In the genomic region with DNA sequence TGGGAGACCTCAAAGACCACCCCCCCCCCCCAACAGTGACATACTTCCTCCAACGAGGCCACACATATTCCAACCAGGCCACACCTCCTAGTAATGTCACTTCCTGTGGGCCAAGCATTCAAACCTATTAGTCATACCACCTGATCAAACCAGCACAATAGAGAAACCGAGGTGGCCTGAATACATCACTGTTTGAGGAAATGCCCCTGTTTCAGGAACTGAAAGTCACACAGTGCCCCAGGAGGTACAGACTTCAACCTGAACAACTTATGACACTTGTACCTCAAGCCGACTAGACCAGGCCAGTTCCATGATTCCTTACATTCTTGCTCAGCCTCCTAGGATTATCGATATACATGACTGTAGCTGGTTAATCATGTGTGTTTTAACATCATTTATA, we compare ENCODE assay signal across 8 mouse cellular contexts. TPM values are rescaled to one million over a fixed set of nuclear protein-coding genes. Genes with fewer than 3 reads are reported as not detected.
DNase-seq lines count a peak whose midpoint lies in the region; ATAC-seq and TF ChIP-seq lines count a peak whose summit lies in the region.
"Not testable (repeated sequence)": the region's sequence is repeated elsewhere in the genome, so short reads cannot be mapped to it uniquely, and the experiment has no call there.
"Had no signal": no experiment of that assay in that cellular context is flagged by ENCODE, and none has a peak within 500 bp of the region (broad histone marks: within the 10 kb centered on the region; RNA-seq: fewer than 3 reads in every experiment).

No protein-coding gene starts in this region.

- 73% methylated on average over 4 of the region's 4 CpGs for WGBS in lung, postnatal 0 days

- in situ Hi-C loops in CH12.LX (cut with MboI; ENCODE audit: low pct_ligation_motif_present, low pct_unique_long_range_greater_than_20kb, low sequenced_read_pairs), result not testable (repeated sequence)

- TF ChIP-seq POLR2A in CH12.LX (IDR thresholded peaks at IDR 0.05; ENCODE audit: low read depth, low read length), result not testable (repeated sequence)

- peak overlapping the region; percentile 32 for H3K27ac ChIP-seq in CH12.LX (ENCODE audit: insufficient read depth, low read depth)
- not testable (repeated sequence) for H3K27ac ChIP-seq in lung, postnatal 0 days (ENCODE audit: low read length)

- TF ChIP-seq EP300 in CH12.LX (IDR thresholded peaks at IDR 0.05; ENCODE audit: low read length), result peak; percentile 43; the same call in 1 of the 2 replicates
- TF ChIP-seq EP300 in lung, postnatal 0 days (IDR thresholded peaks at IDR 0.05), result not testable (repeated sequence)

- H3K9me3 ChIP-seq in CH12.LX (replicated peaks; ENCODE audit: low read length); lung, postnatal 0 days (ENCODE audit: low read length): not testable (repeated sequence)

- not testable (repeated sequence) for H3K4me2 ChIP-seq in CH12.LX (ENCODE audit: insufficient read depth, low read depth, poor library complexity, severe bottlenecking); lung, postnatal 0 days (replicated peaks; ENCODE audit: low read depth, low read length)

- not testable (repeated sequence) for TF ChIP-seq CTCF in CH12.LX (conservative IDR thresholded peaks at IDR 0.05 in 1 of 2, IDR thresholded peaks at IDR 0.05 in 1 of 2; ENCODE audit: low read depth in 2 of 2, low read length in 2 of 2); lung, postnatal 0 days (IDR thresholded peaks at IDR 0.05)

- not testable (repeated sequence) for H3K79me2 ChIP-seq in CH12.LX (replicated peaks; ENCODE audit: control insufficient read depth, extremely low read depth, insufficient read depth, poor library complexity, severe bottlenecking)

- DNase-seq in A20 (ENCODE audit: low read depth, low spot score), result peak; percentile 84
- peak; percentile 87 for DNase-seq in CH12.LX (ENCODE audit: extremely low read depth)
- DNase-seq in heart, adult 11 months, result peak; percentile 83
- DNase-seq in lung, postnatal 0 days (ENCODE audit: low spot score), result peak; percentile 3

- H3K9ac ChIP-seq in CH12.LX (ENCODE audit: insufficient read depth, low read depth); lung, postnatal 0 days (replicated peaks; ENCODE audit: low read depth): not testable (repeated sequence)

- dilution Hi-C loops in CH12.LX (cut with MboI; ENCODE audit: extremely low pct_ligation_motif_present, extremely low pct_unique_long_range_greater_than_20kb, low sequenced_read_pairs), result not testable (repeated sequence)

- not testable (repeated sequence) for H3K27me3 ChIP-seq in CH12.LX (replicated peaks); lung, postnatal 0 days (replicated peaks; ENCODE audit: insufficient read depth, low read length)

- not testable (repeated sequence) for H3K36me3 ChIP-seq in CH12.LX (replicated peaks in 1 of 2; ENCODE audit: control insufficient read depth in 1 of 2, insufficient read depth in 1 of 2, low read length in 1 of 2); lung, postnatal 0 days (ENCODE audit: insufficient read depth, low read length)

- not testable (repeated sequence) for H3K4me3 ChIP-seq in CH12.LX (replicated peaks in 1 of 3; ENCODE audit: low read depth in 2 of 3, low read length in 2 of 3, poor library complexity in 1 of 3); lung, postnatal 0 days (ENCODE audit: low read depth, low read length)

- ATAC-seq in lung, postnatal 0 days, result not testable (repeated sequence)

- not testable (repeated sequence) for H3K4me1 ChIP-seq in CH12.LX (ENCODE audit: control insufficient read depth in 1 of 2, insufficient read depth in 2 of 2); lung, postnatal 0 days (ENCODE audit: insufficient read depth, low read depth, low read length)

- not testable (repeated sequence) for TF ChIP-seq RAD21 in CH12.LX (IDR thresholded peaks at IDR 0.05; ENCODE audit: low read depth, low read length)

TF ChIP-seq in CH12.LX, 34 proteins besides CTCF, POLR2A, EP300 and RAD21:
- TF ChIP-seq ETS1 (conservative IDR thresholded peaks at IDR 0.05; ENCODE audit: low read depth, low read length) (peak; percentile 21; the same call in 1 of the 2 replicates), IRF4 (IDR thresholded peaks at IDR 0.05; ENCODE audit: low read depth, low read length) (peak; percentile 71), BHLHE40 (IDR thresholded peaks at IDR 0.05; ENCODE audit: low read depth, low read length) (0 out of 2 replicates have a peak, but pooled peaks have one; percentile 5), ELF1 (IDR thresholded peaks at IDR 0.05; ENCODE audit: low read depth, low read length) (peak; percentile 41)
TF ChIP-seq in CH12.LX: peak in this region for 4; not testable (repeated sequence) for 30.

RNA-seq across cellular contexts. Expression of gene Slc16a14, which starts 22.8 kb away (rescaled TPM):
- total RNA-seq in CH12.LX (2012; rRNA removed), result 0.13 TPM in 1 of 2 replicates, not detected in the other
- not detected in 2 replicates for total RNA-seq in CH12.LX (2014; rRNA removed)
- polyA plus RNA-seq in CH12.LX (2012; ENCODE audit: insufficient read length, low read depth), result 0.10 and 0.12 TPM in 2 replicates
- polyA plus RNA-seq in lung, postnatal 0 days (2015; fragmentation: Nextera tagmentation; extraction: Ambion mirVana), result 0.04 TPM in 1 of 2 replicates, not detected in the other
- total RNA-seq: MEL had no signal
- polyA plus RNA-seq: activated CD4-positive, CD25-positive, alpha-beta regulatory T cell, adult 4 months; CD4-positive, CD25-positive, alpha-beta regulatory T cell, adult 4 months; Patski had no signal

Comparison
In these comparisons a context has a peak if more than half of its experiments do, and no peak if none do; other contexts are left out.
1. DNase-seq: peak in every context shown above with its lines; median percentile 87 in CH12.LX; 84 in A20; 83 in heart, adult 11 months; 3 in lung, postnatal 0 days.